Mouse (Mus musculus): ENCODE measurements around the gene Tdrd12.
A peak's percentile ranks its signal among the peaks of the same experiment; 100 is the strongest.
"Not testable (repeated sequence)": the region's sequence is repeated elsewhere in the genome, so short reads cannot be mapped to it uniquely, and the experiment has no call there.

The Tdrd12 gene

GRCm38 (mm10) chr7:35555224-35556204, 18.0 kb upstream of the Tdrd12 start:
- peak; percentile 70 for DNase-seq (ENCODE audit: low read depth)

GRCm38 (mm10) chr7:35554605-35555175, 17.1 kb upstream of the Tdrd12 start:
- no peak for DNase-seq (ENCODE audit: low read depth)

- no peak for DNase-seq (ENCODE audit: low read depth)
These were observed 16.4 kb upstream of the Tdrd12 start for GRCm38 (mm10) chr7:35553751-35554604.

GRCm38 (mm10) chr7:35545881-35546280, 8.3 kb upstream of the Tdrd12 start:
- DNase-seq (ENCODE audit: low read depth), result no peak

GRCm38 (mm10) chr7:35535750-35536512, 1.6 kb downstream of the Tdrd12 start:
- DNase-seq (ENCODE audit: low read depth), result no peak

- not testable (repeated sequence) for DNase-seq (ENCODE audit: low read depth)
These were observed 7.0 kb downstream of the Tdrd12 start for GRCm38 (mm10) chr7:35530544-35530943.

GRCm38 (mm10) chr7:35530026-35530425, 7.5 kb downstream of the Tdrd12 start:
- no peak for DNase-seq (ENCODE audit: low read depth)

- no peak for DNase-seq (ENCODE audit: low read depth)
These were observed 10.8 kb downstream of the Tdrd12 start for GRCm38 (mm10) chr7:35526795-35527194.

GRCm38 (mm10) chr7:35501995-35502394, 35.5 kb downstream of the Tdrd12 start:
- DNase-seq (ENCODE audit: low read depth), result no peak

- DNase-seq (ENCODE audit: low read depth), result no peak
These were observed 40.0 kb downstream of the Tdrd12 start for GRCm38 (mm10) chr7:35497516-35497915.

- no peak for DNase-seq (ENCODE audit: low read depth)
These were observed 46.5 kb downstream of the Tdrd12 start for GRCm38 (mm10) chr7:35491005-35491404.

GRCm38 (mm10) chr7:35490186-35490585, 47.4 kb downstream of the Tdrd12 start:
- DNase-seq (ENCODE audit: low read depth), result no peak

- DNase-seq (ENCODE audit: low read depth), result no peak
These were observed 51.0 kb downstream of the Tdrd12 start for GRCm38 (mm10) chr7:35486553-35486952.

- DNase-seq (ENCODE audit: low read depth), result no peak
These were observed 52.4 kb downstream of the Tdrd12 start for GRCm38 (mm10) chr7:35485126-35485525.

- no peak for DNase-seq (ENCODE audit: low read depth)
These were observed 61.1 kb downstream of the Tdrd12 start for GRCm38 (mm10) chr7:35476457-35476856.

- no peak for DNase-seq (ENCODE audit: low read depth)
These were observed 66.8 kb downstream of the Tdrd12 start for GRCm38 (mm10) chr7:35470794-35471193.

- DNase-seq (ENCODE audit: low read depth), result no peak
These were observed 69.7 kb downstream of the Tdrd12 start for GRCm38 (mm10) chr7:35467856-35468255.

- no peak for DNase-seq (ENCODE audit: low read depth)
These were observed 72.5 kb downstream of the Tdrd12 start for GRCm38 (mm10) chr7:35465027-35465426.

- DNase-seq (ENCODE audit: low read depth), result no peak
These were observed 76.6 kb downstream of the Tdrd12 start for GRCm38 (mm10) chr7:35460971-35461370.

- DNase-seq (ENCODE audit: low read depth), result no peak
These were observed 81.3 kb downstream of the Tdrd12 start for GRCm38 (mm10) chr7:35456091-35456814.

- DNase-seq (ENCODE audit: low read depth), result no peak
These were observed 88.7 kb downstream of the Tdrd12 start for GRCm38 (mm10) chr7:35448867-35449266.

Measured in c-Kit-positive CD71-negative TER-119-negative erythroid progenitor cells, embryonic 14.5 days (primary cell).